Mouse (Mus musculus): ENCODE measurements around the gene Hnrnpc. TPM values are rescaled to one million over a fixed set of nuclear protein-coding genes. Genes with fewer than 3 reads are reported as not detected.
"Not testable (repeated sequence)": the region's sequence is repeated elsewhere in the genome, so short reads cannot be mapped to it uniquely, and the experiment has no call there.

Hnrnpc gene
- polyA plus RNA-seq, 1 experiment, result 83.7 TPM

DNA sequence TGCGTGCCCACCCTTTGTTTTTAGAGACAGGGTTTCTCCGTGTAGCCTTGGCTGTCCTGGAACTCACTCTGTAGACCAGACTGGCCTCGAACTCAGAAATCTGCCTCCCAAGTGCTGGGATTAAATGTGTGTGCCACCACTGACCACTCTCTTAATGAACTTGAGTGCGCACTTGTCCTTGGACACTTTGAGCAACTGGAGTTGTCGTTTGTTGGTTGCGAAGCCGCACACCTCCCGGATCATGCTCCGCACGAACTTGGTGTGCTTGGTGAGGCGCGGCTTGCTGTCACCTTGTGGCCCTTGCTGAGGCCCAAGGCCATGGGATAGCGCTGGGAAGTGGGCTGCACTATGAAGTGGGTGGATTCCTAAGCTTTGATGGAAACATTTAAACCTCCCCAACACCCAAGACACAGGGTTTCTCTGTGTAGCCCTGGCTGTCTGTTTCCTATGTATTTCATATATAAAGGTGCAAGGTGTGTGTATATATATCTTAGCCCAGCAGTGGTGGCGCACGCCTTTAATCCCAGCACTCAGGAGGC is 32.2 kb downstream of the Hnrnpc start:
- no peaks in the 10 kb centered on the region for H3K4me1 ChIP-seq (ENCODE audit: control insufficient read depth, insufficient read depth, low read length)
- DNase-seq, result no peak
- 95% methylated on average over 15 of the region's 15 CpGs for WGBS
- TF ChIP-seq CTCF (IDR thresholded peaks at IDR 0.05; ENCODE audit: insufficient read depth, low read length) (no peak), POLR2A (IDR thresholded peaks at IDR 0.05; ENCODE audit: borderline replicate concordance, extremely low read depth, low read depth, low read length) (no peak)
- H3K4me3 ChIP-seq (replicated peaks; ENCODE audit: extremely low read depth, low read depth, low read length), result no peak overlapping the region

DNA sequence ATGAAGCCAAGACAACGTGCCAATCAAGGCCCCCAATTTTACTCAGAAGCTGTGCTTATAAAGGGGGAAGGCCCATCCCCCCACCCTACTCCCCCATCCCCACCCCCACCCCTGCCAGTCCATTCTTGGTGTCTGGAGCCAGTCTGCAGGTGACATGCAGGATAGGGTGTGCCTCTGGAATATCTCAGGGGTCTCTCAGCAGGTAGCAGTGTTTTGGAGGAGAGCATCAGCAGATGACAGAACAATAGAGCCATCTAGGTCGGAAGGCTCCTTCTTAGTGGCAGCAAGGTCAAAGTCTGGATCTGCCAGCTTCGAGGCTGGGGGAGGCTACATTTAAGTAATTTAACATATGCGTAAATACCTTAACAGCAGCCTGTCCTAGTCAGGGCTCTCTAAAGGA is 37.7 kb downstream of the Hnrnpc start:
- DNase-seq, result no peak
- TF ChIP-seq POLR2A (IDR thresholded peaks at IDR 0.05; ENCODE audit: borderline replicate concordance, extremely low read depth, low read depth, low read length) (no peak), CTCF (IDR thresholded peaks at IDR 0.05; ENCODE audit: insufficient read depth, low read length) (no peak)
- H3K4me3 ChIP-seq (replicated peaks; ENCODE audit: extremely low read depth, low read depth, low read length), result no peak overlapping the region
- 59% methylated on average over 4 of the region's 4 CpGs for WGBS
- no peaks in the 10 kb centered on the region for H3K4me1 ChIP-seq (ENCODE audit: control insufficient read depth, insufficient read depth, low read length)

DNA sequence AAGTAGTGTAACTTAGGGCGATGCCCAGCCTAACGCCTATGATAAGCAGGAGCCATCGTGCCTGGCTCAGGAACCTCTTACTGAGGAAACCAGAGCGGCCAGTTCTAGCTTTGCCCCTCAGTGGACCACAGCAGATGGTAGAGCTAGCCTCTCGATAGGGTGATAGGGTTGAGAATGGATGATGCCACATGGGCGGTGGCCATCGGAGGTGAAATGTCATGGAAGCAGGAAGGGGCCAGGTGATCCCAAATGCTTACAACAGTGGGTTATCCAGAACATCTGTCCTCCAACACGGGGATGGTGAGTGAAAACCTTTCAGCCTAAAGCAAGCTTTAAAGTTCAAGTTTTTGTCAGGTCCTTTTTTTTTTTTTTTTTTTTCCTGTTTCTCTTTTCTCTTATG is 42.0 kb downstream of the Hnrnpc start:
- H3K4me1 ChIP-seq (ENCODE audit: control insufficient read depth, insufficient read depth, low read length), result peaks cover 4% of the 10 kb centered on the region; the same call in 1 of the 2 replicates
- DNase-seq, result no peak
- no peak overlapping the region for H3K4me3 ChIP-seq (replicated peaks; ENCODE audit: extremely low read depth, low read depth, low read length)
- TF ChIP-seq CTCF (IDR thresholded peaks at IDR 0.05; ENCODE audit: insufficient read depth, low read length), result no peak
- TF ChIP-seq POLR2A (IDR thresholded peaks at IDR 0.05; ENCODE audit: borderline replicate concordance, extremely low read depth, low read depth, low read length), result no peak
- 81% methylated on average over 8 of the region's 8 CpGs for WGBS

DNA sequence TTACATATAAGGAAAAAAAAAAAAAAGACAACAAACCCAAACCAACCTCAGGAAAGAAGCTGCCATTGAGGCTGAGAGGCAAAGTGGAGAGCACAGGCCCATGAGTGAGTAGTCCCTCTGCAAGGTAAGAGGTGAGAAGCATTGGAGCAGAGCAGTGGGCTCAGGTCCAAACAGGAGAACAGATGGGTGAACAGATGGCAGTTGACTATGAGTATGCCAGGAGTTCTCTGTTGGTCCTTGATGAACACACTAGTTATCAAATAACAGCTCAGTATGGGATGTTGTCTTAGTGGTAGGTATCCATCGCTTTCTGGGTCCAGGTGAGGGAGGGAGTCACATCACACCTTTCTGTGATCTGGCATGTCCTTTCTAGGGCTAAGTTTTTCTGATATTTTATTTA is 43.0 kb downstream of the Hnrnpc start:
- TF ChIP-seq POLR2A (IDR thresholded peaks at IDR 0.05; ENCODE audit: borderline replicate concordance, extremely low read depth, low read depth, low read length) (no peak), CTCF (IDR thresholded peaks at IDR 0.05; ENCODE audit: insufficient read depth, low read length) (no peak)
- peaks cover 4% of the 10 kb centered on the region; the same call in 1 of the 2 replicates for H3K4me1 ChIP-seq (ENCODE audit: control insufficient read depth, insufficient read depth, low read length)
- no peak overlapping the region for H3K4me3 ChIP-seq (replicated peaks; ENCODE audit: extremely low read depth, low read depth, low read length)
- no peak for DNase-seq
- 90% methylated on average over 1 of the region's 1 CpGs for WGBS

DNA sequence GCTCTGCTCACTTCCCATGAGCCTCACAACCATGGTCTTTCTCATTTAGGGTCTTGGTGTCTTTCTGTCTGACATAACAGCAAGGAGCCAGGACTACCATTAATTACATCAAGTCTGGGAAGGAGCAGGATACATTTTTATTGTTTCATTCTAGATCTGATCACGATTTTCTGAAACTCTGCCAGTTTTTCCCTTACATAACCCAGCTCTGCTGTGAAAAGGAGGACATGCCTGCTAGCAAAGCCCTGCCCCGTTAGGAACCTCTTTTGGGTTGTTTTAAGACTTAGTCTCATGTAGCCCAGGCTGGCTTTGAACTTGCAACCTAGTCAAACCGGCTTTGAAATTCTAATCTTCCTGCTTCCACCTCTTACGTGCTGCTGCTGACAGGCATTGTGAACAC is 43.8 kb downstream of the Hnrnpc start:
- Histone ChIP-seq H3K4me1 (ENCODE audit: control insufficient read depth, insufficient read depth, low read length) (peaks cover 4% of the 10 kb centered on the region; the same call in 1 of the 2 replicates), H3K4me3 (replicated peaks; ENCODE audit: extremely low read depth, low read depth, low read length) (no peak overlapping the region)
- no peak for DNase-seq
- TF ChIP-seq POLR2A (IDR thresholded peaks at IDR 0.05; ENCODE audit: borderline replicate concordance, extremely low read depth, low read depth, low read length), result no peak
- no peak for TF ChIP-seq CTCF (IDR thresholded peaks at IDR 0.05; ENCODE audit: insufficient read depth, low read length)
- 42% methylated on average over 4 of the region's 4 CpGs for WGBS

DNA sequence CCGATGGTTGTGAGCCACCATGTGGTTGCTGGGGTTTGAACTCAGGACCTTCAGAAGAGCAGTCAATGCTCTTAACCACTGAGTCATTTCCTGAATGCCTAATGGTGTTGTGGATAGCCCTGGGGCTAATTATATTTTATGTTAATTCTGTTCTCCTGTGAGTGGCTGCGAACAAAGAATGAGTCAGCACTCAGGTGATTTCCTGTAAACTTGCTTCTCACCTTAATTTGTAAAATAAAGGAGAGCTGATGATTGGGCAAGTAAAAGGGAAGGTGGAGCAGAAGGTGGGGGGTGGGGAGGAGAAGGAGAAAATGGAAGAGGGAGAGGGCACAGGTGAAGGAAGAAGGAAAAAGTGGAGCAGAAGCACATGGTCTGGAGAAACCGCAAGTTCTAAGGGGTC is 51.1 kb downstream of the Hnrnpc start:
- not testable (repeated sequence) for H3K4me3 ChIP-seq (replicated peaks; ENCODE audit: extremely low read depth, low read depth, low read length); DNase-seq
- 86% methylated on average over 3 of the region's 3 CpGs for WGBS

DNA sequence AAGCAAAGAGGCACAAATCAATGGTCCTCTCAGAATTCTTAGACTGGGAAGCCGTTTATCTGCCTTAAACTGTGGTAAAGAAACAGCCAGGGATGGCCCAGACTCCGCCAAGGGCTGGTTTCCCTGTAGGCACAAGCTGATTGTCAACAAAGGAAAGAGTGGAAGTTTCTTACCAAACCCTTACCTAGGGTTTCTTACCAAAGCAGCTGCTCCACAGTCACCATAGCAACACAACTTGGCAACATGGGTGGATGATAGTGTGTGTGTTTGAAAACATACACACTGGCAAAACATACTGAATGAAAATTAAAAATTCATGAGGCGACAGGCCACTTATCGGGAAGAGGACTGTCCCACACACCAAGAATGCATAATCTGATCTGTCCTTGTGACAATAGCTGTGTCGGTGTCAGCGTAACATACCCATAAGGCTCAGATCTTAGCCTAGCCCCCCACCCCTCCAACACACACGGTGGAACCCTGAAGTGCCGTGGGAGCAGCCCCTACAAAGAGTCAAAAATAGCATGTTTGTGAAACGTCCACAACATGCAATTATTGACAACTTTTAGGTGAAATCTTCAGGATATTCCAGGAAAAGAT is 57.8 kb downstream of the Hnrnpc start:
- WGBS, result 79% methylated on average over 9 of the region's 9 CpGs
- TF ChIP-seq POLR2A (IDR thresholded peaks at IDR 0.05; ENCODE audit: borderline replicate concordance, extremely low read depth, low read depth, low read length) (no peak), CTCF (IDR thresholded peaks at IDR 0.05; ENCODE audit: insufficient read depth, low read length) (no peak)
- Histone ChIP-seq H3K4me3 (replicated peaks; ENCODE audit: extremely low read depth, low read depth, low read length) (no peak overlapping the region), H3K4me1 (ENCODE audit: control insufficient read depth, insufficient read depth, low read length) (peaks cover 3% of the 10 kb centered on the region)
- no peak for DNase-seq

More for the DNA sequence above, 51.1 kb downstream of the Hnrnpc start:
- not testable (repeated sequence) for H3K4me1 ChIP-seq (ENCODE audit: control insufficient read depth, insufficient read depth, low read length)

DNA sequence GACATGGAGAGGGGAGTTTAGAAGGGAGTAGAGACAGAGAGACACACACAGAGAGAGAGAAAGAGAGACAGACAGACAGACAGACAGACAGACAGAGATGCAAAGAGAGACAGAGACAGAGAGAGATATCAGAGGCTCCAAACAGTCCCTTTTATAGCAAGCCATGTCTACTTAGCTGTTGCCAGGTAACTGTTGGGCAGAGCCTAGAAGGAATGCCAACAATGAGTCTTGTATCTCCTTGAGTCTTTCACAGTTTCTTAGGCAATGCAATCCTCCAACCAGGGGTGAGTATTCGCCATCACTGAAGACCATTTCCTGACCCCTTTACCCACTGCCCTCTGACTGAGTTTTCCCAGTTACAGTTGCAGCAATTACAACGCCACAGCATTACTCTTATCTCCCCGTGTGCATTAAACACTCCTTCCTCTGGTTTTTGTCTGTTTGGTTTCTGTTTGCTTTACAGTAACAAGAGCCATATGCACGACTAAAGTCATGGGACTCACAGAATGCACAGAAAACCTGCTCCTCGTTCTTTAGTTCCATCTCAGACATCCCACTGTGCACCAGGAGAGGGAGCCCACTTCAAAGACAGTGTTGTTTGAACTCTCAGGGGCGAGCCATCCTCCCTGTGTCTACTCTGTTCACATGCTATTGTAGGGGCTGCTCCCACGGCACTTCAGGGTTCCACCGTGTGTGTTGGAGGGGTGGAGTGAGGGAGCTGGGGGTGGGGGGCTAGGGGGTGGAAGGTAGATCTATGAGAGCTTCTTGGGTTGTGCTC is 58.7 kb downstream of the Hnrnpc start:
- Histone ChIP-seq H3K4me3 (replicated peaks; ENCODE audit: extremely low read depth, low read depth, low read length) (no peak overlapping the region), H3K4me1 (ENCODE audit: control insufficient read depth, insufficient read depth, low read length) (peaks cover 3% of the 10 kb centered on the region)
- 8% methylated on average over 8 of the region's 8 CpGs for WGBS
- TF ChIP-seq POLR2A (IDR thresholded peaks at IDR 0.05; ENCODE audit: borderline replicate concordance, extremely low read depth, low read depth, low read length) (no peak), CTCF (IDR thresholded peaks at IDR 0.05; ENCODE audit: insufficient read depth, low read length) (peak; percentile 45)
- no peak for DNase-seq

DNA sequence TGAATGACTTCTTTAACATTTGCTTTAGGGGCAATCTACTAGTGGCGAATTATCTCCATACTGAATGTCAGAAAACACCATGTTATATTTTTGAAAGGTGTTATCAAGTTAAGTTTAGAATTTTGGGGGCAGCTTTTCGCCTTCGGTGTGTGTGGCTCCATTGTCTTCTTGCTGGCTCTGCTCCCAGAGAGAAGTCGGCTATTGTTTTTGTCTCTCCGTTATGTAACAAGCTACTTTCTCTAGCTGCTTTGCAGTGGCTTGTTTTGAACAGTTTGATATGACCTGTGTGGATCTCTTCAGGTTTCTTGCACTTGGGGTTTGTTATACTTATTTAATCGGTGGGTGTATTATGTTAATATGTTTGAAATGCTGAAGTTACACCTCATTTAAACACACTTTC is 60.4 kb downstream of the Hnrnpc start:
- H3K4me3 ChIP-seq (replicated peaks; ENCODE audit: extremely low read depth, low read depth, low read length), result no peak overlapping the region
- peaks cover 3% of the 10 kb centered on the region for H3K4me1 ChIP-seq (ENCODE audit: control insufficient read depth, insufficient read depth, low read length)
- WGBS, result 39% methylated on average over 6 of the region's 6 CpGs
- no peak for TF ChIP-seq POLR2A (IDR thresholded peaks at IDR 0.05; ENCODE audit: borderline replicate concordance, extremely low read depth, low read depth, low read length)
- TF ChIP-seq CTCF (IDR thresholded peaks at IDR 0.05; ENCODE audit: insufficient read depth, low read length), result no peak
- DNase-seq, result no peak

DNA sequence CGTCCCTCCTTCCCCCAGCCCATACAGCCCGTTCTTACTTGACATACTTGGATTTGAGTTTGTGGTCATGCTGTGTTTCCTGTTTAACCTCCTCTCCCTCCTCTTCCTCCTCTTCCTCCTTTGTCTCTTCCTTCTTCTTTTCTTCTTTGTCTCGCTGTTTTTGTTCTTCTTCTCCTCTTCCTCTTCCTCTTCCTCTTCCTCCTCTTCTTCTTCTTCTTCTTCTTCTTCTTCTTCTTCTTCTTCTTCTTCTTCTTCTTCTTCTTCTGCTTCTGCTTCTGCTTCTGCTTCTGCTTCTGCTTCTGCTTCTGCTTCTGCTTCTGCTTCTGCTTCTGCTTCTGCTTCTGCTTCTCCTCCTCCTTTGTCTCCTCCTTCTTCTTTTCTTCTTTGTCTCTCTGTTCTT is 61.5 kb downstream of the Hnrnpc start, which contains the start of gene Olfr221:
Olfr221 (minus strand) TSS at position 101 of the 400 bp plus-strand sequence.
- not testable (repeated sequence) for DNase-seq; H3K4me1 ChIP-seq (ENCODE audit: control insufficient read depth, insufficient read depth, low read length); H3K4me3 ChIP-seq (replicated peaks; ENCODE audit: extremely low read depth, low read depth, low read length)
- WGBS, result 49% methylated on average over 3 of the region's 3 CpGs

Data from lung, adult 2 months (tissue).